Mouse (Mus musculus): ENCODE data around the gene Ednra.
"Not testable (repeated sequence)": the region's sequence is repeated elsewhere in the genome, so short reads cannot be mapped to it uniquely, and the experiment has no call there.

The Ednra gene

GRCm38 (mm10) chr8:77718933-77719332 lies 5.3 kb downstream of the Ednra start:
- no peak for DNase-seq (ENCODE audit: extremely low spot score)

- DNase-seq (ENCODE audit: extremely low spot score): peak; percentile 49
Observed at GRCm38 (mm10) chr8:77717036-77717435, 7.2 kb downstream of the Ednra start.

GRCm38 (mm10) chr8:77714455-77714854 lies 9.8 kb downstream of the Ednra start:
- DNase-seq (ENCODE audit: extremely low spot score): no peak

- DNase-seq (ENCODE audit: extremely low spot score): no peak
Observed at GRCm38 (mm10) chr8:77713688-77714087, 10.6 kb downstream of the Ednra start.

DNA sequence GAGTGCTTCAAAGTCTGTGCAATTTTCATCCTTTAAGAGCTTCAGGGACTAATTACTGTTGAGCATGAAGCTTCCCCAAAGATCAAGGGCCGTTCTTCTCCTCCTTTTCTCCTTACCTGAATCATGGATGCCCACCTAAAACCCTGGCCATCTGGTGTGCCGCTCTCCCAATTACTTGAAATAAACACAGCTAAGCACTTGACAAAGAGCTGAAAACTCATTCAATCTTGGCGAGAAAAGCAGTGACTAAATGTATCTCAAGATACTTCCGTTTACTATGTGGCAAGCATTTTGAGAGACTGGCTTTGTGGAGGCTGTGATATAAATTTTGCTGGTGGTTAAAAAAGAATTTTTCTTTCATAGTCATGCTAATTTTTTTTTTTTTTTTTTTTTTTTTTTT lies 19.5 kb downstream of the Ednra start:
- no peak for DNase-seq (ENCODE audit: extremely low spot score)

- no peak for DNase-seq (ENCODE audit: extremely low spot score)
Observed at GRCm38 (mm10) chr8:77698028-77698427, 26.2 kb downstream of the Ednra start.

GRCm38 (mm10) chr8:77696182-77696581 lies 28.1 kb downstream of the Ednra start:
- DNase-seq (ENCODE audit: extremely low spot score): no peak

DNA sequence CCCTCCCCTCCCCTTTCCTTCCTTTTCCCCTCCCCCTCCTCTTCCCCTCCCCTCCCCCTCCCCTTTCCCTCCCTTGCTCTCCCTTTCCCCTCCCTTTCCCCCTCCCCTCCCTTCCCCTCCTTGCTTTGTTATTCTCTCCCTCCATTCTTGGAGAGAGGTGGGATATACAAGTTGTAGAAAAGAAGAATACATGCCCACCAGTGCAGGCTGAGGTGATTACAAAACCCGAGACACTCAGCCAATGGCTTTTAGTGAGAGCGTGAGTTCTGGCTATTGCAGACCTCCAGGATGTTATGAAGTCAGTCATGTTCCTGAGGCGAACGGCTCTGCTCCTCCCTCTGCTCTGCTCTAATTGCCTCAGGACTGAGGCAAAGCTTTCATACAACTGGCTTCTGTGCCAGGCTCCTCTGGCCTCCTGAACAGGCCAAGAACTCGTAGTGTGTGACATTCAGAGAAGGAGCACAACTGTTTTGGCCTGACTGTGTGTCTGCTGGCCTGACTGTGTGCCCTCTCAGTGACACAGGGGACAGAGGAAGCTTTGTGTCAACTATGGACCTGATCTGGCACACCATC lies 28.7 kb downstream of the Ednra start:
- DNase-seq (ENCODE audit: extremely low spot score): peak; percentile 29

DNA sequence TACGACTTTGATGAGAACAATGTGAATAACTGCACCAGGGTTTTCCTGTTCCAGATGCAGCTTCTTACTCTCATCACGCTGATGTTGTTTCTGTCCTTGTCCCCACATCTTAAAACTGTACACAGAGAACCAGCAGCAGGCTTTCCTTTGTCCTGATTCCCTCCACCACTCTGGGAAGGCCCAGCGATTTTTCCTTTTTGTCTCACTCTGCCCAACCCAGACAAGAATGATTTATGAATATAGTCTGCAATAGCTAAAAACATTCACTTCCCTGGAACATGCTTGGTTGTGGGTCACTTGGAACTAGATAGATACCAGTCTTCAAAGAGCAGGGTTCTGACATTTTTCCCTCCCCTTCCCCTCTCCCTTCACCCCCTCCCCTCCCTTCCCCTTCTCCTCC lies 29.2 kb downstream of the Ednra start:
- DNase-seq (ENCODE audit: extremely low spot score): no peak

DNA sequence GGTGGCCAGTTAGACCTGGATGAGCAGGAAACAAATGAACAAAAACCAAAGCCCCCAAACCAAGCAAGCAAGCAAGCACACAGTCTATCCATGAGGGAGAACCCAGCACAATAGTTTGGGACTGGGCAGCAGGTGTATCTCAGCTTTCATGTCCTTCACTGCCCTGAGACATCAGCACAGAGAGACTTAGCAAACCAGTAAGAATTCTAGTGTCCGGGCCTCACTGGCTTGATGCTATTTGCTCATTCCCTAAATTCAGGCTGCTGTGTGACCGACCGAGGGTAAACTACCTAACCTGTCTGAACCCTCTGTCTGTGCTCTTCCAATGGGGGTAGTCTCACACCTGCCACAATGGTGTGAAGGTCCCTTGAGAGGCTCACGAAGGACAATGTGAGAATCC lies 29.7 kb downstream of the Ednra start:
- DNase-seq (ENCODE audit: extremely low spot score): no peak

GRCm38 (mm10) chr8:77689421-77690059 lies 34.7 kb downstream of the Ednra start:
- DNase-seq (ENCODE audit: extremely low spot score): not testable (repeated sequence)

DNA sequence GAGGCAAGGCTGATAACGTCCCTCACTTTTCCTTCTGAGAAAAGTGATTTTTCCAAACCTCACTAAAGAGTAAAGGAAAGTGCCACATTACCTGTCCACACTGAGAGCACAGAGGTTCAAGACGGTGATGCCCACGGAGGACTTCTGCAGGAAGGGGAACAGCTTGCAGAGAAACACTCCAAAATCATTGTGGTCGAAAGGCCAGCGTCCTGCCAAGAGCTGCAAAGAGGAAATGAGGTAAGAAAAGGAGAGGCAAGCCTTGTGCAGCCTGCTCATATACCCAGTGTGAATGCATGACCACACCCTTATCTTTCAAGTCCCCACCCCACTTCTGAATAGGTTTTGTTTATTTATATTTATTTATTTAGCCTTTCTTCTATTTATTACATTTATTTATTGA lies 35.3 kb downstream of the Ednra start:
- no peak for DNase-seq (ENCODE audit: extremely low spot score)

DNA sequence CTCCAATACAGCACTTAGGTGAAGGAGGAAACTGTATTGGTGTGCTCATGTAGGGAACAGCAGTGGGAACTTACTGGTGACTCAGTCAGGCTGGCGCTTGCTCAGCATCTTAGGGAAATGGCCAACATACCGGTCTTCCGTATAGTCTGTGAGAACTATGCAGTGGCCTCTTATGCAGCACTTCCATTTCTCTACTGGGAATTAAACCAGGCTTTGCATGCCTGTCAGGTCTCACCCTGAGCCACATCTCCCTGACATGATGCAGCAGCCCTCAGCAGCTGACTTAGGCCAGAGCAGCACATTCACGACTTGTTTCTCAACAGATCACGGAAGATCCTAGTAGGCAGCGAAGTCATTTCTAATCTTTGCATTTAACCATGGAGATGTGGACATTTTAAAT lies 39.9 kb downstream of the Ednra start:
- DNase-seq (ENCODE audit: extremely low spot score): no peak

- DNase-seq (ENCODE audit: extremely low spot score): no peak
Observed at GRCm38 (mm10) chr8:77683356-77684106, 40.7 kb downstream of the Ednra start.

GRCm38 (mm10) chr8:77682008-77682934 lies 42.0 kb downstream of the Ednra start:
- DNase-seq (ENCODE audit: extremely low spot score): no peak

- DNase-seq (ENCODE audit: extremely low spot score): peak; percentile 40
Observed at GRCm38 (mm10) chr8:77672036-77672435, 52.2 kb downstream of the Ednra start.

DNA sequence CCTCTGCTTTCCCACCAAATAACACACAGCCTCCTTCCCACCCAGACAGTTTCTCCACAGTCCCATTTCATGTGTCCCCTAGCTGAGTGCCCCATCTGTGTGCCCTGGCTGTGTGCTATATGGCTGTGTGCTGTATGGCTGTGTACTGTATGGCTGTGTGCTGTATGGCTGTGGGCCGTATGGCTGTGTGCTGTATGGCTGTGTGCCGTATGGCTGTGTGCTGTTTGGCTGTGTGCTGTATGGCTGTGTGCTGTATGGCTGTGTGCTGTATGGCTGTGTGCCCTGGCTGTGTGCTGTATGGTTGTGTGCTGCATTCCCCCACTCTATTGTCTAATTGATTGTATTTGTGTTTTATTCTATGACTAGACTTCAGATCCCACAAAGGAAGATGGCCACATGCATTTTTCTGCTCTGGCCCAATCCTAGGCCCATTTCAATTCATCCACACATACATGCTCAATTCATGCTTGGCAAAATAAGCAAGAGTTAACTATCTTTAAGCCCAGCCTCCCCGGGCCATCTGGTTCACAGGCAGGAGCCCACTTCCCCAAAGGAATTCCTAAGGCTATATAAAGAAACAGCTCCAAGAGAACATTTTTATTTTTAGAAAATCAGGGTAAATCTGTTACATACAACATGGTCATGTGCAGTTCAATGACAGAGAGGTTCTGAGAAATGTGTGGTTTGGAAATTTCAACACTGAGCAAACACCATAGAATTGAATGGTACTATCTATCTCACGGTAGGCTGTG lies 53.5 kb downstream of the Ednra start:
- no peak for DNase-seq (ENCODE audit: extremely low spot score)

- DNase-seq (ENCODE audit: extremely low spot score): no peak
Observed at GRCm38 (mm10) chr8:77667916-77668315, 56.3 kb downstream of the Ednra start.

DNA sequence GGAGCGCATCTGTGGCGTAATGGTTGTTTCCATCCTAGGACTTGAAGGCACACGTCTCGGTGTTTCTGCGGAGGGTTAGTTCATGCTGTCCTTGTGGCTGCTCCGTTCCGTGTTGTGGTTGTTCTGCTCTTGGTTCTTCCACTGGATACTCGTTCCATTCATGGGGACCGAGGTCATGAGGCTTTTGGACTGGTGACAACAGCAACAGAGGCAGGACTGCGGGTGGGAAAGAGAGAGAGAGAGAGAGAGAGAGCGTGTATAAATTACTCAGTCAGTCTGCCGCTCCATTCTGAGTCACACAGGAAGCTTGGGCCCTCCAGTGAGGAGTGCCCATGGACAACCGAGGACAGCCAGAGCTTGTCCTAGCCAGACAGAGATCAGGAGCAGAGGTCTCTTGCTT lies 59.4 kb downstream of the Ednra start:
- no peak for DNase-seq (ENCODE audit: extremely low spot score)

GRCm38 (mm10) chr8:77659534-77660080 lies 64.7 kb downstream of the Ednra start:
- DNase-seq (ENCODE audit: extremely low spot score): no peak

GRCm38 (mm10) chr8:77658356-77658755 lies 65.9 kb downstream of the Ednra start:
- no peak for DNase-seq (ENCODE audit: extremely low spot score)
